Mouse (Mus musculus): Measurements from ENCODE around the gene Rnf224.

The Rnf224 gene

DNA sequence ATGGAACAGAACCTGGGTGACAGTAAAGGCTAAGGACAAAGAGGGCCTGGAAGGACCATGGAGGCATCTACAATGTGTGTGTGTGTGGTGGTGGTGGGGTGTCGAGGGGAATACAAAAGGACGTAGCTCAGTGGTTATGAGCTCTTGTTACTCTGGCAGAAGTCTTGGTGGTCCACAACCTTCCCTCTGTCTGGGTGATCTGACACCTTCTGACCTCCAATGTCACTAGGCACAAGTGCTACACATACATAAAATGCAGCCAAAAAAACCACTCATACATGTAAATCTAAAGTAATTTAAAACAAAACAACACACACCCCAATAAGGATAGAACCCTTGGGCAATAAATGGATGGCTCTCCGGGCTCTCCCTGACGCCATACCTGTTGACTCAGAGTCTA is 9.2 kb downstream of the Rnf224 start:
- DNase-seq (ENCODE audit: low spot score in 2 of 2), result no peak

DNA sequence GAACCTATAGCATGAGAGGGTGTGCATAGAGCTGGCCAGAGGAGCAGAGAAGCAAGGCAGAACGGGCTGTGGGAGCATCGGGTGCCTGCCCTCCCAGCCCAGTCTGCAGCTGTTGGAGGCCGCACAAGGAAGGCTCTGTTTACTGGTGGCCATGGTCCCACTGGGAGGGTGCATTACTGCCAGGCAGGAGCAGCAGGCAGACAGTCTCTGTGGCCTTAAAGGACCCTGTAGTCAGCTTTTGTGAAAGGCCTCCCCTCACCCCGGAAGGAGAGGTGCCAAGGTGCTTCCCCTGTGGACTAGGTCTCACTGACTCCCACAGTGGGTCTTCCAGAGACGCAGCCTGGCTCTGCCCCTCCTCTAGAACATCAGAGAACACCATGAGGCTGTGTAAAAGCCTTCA is 9.7 kb downstream of the Rnf224 start:
- peak; percentile 40 to 52 for DNase-seq (ENCODE audit: low spot score in 2 of 2)

DNA sequence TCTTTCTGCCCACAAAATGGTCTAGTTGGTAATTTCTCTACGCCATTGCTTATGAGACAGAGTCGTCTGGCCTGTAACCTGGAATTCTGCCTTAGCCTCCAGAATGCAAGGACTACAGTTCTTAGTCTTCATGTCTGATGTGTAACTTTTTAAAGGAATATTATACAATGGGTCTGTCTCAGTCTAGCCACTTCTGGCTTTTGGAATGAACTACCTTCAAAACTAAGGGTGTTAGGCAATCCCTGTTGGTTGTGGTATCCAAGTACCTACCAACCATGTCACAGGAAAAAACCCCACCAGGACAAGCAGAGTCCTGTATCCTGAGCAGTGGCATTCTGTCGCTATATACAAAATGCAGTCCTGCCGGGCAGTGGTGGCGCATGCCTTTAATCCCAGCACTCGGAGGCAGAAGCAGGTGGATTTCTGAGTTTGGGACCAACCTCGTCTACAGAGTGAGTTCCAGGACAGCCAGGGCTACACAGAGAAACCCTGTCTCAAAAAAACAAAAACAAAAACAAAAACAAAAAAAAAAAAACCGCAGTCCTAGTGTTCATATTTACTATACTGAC is 10.7 kb downstream of the Rnf224 start:
- no peak for DNase-seq (ENCODE audit: low spot score in 2 of 2)

DNA sequence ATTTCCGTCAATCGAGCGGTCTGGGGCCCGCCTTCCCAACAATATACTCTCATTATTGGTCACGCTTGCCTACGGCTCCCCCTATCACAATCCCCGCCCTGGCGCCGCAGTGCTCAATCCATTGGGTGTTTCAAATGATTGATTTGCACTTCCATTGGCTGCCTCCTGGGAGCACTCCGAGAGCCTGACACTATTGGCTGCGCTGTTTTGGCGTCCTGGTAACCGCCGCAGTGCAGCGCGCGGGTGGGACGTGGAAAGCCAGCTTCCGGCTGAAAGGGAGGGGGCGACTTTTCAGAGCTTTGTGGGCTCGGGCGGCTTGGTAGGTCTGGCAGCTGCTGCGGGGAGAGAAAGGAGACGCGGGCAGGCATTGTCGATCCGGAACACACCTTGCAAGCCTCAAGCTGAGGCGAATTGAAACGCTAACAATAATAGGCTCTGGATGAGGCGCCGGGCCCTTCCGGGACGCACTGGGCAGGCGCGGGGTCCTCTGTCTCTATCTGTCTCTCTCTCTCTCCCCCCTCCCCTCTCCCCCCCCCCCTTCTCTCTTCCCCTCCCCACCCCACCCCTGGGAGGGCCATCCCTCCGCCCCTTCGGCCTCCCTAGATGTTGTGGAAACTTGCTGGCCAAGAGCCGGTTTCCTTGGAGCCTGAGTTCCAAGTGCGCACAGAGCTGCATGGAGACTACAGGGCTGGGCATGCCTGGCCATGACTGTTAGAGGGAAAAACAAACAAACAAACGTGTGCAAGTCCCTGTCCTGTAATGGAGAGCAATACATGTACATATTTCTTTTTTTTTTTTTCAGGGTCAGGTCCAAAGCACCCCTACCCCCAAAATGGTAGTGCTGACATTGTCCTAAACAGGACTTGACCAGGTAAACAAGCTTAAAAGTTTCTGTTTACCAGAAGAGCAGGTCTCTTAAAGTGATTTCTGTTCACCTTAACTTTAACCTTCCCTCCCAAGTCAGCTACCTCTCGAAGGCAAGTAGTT is 11.5 kb downstream of the Rnf224 start:
- DNase-seq (ENCODE audit: low spot score in 2 of 2), result peak; percentile 99 to 100

DNA sequence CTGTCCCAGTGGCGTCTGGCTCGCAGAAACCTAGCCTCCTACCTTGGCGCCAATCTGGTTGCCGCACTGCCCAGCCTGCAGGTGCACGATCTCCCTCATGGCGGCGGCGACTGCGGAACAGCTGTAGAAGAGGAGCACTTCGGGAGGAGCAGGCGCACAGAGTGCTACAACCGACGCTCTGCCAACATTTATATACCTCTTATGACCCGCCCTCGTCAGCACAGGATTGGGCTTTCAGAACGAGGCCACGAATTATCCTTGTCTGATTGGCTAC is 12.2 kb downstream of the Rnf224 start, which contains the start of gene Tubb4b:
TSS of gene Tubb4b (minus strand) at position 211 of the 274 bp plus-strand sequence.
- DNase-seq (ENCODE audit: low spot score in 2 of 2), result no peak

DNA sequence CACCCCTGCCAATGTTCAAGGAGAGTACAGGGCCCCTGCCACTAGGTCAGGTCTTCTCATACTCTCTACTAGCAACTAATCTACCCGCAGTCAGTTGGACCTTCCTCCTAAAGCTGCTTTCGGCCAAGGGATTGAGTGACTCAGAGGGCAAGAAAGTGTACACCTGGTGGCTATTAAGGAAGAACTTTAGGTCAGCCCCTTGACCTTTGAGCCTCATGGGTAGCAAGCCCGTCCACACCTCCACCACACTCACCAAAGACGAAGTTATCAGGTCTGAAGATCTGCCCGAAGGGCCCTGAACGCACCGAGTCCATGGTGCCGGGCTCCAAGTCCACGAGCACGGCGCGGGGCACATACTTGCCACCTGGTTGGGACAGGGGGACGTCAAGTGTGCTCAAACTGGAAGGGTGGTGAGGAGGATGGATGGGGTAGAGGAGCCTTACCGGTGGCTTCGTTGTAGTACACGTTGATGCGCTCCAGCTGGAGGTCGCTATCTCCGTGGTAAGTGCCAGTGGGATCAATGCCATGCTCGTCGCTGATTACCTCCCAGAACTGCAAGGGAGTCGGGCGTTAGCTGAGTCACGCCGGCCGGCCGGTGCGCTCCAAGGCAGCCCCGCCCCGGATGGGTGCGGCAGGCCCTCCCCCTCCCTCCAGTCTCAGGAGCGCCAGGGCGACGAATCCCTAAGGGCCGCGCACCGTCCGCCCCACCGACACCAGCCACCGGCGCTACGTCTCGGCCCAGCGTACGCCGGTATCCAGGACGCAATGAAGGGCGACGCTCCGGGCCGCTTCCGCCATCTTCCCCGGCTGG is 12.7 kb downstream of the Rnf224 start:
- DNase-seq (ENCODE audit: low spot score in 2 of 2), result peak in 1 of 2 experiments; percentile 47

DNA sequence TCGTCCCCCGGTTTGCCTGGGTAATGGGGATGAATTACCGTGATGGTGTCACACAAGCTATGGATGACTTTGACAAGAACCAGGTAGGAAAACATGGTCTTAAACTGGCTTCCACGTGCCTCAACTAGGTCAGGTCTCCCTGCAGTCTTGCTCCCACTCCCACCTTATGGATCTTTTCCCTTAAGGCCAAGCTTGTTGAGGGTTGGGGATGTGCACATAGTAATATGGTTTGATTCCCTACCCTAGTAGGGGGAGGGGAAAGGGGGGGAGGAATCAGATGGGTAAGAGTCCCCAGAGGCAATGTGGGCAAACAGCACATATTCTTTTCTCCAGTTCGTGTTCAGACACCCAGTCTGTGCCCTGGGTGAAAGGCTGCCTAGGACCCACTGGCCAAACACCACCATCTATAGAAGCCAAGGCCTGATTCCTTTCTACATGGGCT is 15.2 kb downstream of the Rnf224 start:
- DNase-seq (ENCODE audit: low spot score in 2 of 2), result no peak

DNA sequence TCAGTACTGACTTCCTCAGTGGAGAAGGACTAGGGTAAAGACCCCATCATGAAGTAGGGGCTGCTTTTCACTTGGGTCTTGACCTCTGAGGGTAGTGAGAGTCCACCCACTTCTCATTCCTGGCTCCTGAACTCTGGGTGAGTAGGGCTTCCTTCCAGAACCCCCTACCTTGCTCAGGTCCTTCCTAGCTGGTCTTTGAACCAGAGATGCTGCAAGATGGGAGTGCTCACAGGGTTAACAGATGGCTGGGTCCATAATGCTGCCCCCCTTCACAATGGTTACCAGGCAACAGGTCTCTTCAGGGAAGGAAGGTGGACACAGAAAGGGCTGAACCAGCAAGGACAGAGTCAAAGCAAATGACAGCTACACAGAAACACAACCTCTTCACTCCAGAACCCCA is 18.1 kb downstream of the Rnf224 start, which contains the start of gene Fam166a:
TSS of gene Fam166a (plus strand) at position 301 of the 400 bp plus-strand sequence.
- DNase-seq (ENCODE audit: low spot score in 2 of 2), result no peak

DNA sequence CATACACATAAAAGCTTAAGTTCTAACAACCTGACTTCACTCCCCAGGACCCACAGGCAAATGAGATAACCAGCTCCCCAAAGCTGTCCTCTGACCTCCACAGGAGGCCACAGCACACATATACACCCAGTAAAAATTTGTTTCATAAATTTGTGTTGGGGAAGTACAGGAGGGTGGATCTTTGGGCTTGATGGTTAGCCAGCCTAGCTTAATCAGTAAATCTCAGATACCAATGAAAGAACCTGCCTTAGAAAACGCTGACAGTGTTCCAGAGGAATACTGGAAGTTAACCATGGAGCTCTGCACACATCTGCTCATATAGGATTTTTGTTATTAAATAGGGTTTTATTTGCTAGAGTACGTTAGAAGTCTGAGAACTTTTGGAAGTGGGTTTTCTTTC is 18.9 kb downstream of the Rnf224 start:
- no peak for DNase-seq (ENCODE audit: low spot score in 2 of 2)

DNA sequence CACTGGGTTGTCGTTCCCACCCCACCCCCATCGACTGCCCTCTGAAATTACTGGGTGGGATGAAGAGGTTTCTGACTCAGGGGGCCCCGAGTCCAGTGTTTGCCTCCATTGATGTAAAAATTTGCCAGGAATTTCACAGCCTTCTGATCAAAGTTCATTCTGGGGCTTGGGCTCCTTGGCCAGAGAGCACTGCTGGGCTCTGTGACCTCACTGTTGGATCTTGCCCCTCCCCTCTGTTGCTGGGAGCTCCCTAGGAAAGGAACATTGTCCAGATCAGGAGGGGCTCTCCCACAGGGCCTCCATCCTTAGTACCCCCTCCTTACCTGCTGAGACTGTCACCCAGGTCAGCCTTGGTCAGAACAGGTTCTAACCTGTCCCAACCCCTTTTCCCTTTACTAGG is 22.1 kb downstream of the Rnf224 start, which contains the start of gene Stpg3:
TSS of gene Stpg3 (minus strand) at position 194 of the 400 bp plus-strand sequence.
- DNase-seq (ENCODE audit: low spot score in 2 of 2), result no peak

DNA sequence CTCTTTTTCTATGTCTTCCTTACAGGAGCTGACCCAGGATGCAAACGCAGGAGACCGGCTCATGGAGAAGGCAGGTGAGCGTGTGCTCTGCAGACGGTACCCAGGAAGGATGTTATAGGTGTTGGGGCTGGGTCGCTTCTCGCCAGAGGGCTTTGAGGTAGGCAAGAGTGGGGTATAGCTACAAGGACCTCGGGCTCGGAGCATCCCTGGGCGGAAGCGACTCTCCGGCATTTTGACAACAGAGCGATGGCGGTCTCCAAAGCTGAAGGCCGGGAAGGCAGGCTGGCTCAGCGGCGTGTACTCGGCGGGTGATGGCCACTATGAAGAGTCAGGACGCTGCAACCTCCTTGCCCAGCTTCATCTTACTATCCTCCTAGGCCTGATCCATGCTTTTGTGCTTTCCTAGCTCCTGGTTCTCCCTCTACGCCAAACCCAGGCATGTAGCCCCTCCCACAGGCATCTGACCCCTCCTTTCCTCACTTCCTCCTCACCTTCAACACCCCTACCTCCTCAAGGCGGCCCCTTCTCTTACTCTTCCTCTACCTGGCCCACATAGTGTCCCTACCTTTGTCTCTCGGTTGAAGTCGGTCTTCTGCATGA is 23.2 kb downstream of the Rnf224 start:
- no peak for DNase-seq (ENCODE audit: low spot score in 2 of 2)

DNA sequence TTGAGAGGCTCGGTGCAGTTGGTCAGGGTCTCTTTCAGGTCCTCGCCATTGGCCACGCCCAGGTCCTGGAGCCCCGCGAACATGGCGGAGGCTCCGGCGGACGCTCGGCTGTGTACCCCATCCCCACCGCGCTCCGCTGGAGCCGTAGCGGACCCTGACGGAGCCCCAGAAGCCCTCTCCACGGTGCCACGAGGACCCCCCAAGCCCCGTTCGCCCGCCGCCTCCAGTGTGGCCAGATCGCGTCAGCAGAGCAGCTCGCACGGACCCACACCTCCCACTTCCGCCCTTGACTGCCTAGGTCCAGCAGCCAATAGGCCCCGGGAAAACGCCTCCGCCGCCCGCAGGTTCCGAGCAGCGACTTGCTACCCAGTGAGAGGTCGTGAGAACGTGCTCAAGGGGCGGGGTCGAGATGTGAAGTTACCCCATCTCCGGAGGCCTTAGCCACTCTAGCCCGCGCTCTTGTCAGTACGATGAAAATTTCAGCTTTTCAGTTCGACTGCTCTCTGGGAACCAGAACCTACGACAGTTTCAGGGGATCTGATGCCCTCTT is 25.4 kb downstream of the Rnf224 start, which contains the start of gene Nelfb:
TSS of gene Nelfb (minus strand) at position 369 of the 550 bp plus-strand sequence.
- peak; percentile 70 to 78 for DNase-seq (ENCODE audit: low spot score in 2 of 2)

DNA sequence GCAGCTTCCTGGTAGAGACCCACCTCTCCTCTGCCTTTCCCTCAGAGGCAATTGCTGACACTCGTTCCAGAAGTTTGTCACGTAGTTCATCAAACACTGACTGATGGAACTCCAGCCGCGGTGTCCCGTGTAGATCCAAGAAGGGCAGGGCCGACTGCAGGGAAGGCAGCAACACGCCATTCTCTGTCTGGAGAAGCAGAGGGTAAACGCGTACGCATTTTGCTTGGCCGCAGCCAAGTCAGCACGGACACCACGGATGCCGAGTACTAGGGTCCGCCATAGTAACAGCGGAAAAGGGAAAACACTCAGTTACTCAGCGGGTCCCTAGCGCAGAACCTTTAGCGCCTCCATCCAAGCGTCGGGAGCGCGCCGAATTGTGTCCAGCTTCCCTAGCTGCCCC is 25.9 kb downstream of the Rnf224 start:
- DNase-seq (ENCODE audit: low spot score in 2 of 2), result no peak

DNA sequence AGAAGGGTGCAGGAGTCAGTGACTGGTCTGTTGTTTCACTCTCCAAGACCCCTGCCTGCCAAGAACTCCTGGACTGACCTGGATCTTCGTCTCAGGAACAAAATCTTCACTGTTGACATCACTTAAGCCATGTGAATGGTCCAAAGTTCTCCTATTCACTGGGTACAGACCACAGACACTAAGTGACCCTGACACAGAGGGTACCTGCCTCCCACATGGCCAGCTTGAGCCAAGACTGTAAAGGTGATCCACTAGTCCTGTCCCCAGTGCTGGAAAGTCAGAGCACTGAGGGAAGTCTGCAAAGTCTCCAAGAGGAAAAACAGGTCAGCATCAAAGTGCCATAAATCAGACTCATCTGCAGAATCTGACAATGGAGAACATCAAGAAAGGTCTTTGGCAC is 29.0 kb downstream of the Rnf224 start:
- no peak for DNase-seq (ENCODE audit: low spot score in 2 of 2)

DNA sequence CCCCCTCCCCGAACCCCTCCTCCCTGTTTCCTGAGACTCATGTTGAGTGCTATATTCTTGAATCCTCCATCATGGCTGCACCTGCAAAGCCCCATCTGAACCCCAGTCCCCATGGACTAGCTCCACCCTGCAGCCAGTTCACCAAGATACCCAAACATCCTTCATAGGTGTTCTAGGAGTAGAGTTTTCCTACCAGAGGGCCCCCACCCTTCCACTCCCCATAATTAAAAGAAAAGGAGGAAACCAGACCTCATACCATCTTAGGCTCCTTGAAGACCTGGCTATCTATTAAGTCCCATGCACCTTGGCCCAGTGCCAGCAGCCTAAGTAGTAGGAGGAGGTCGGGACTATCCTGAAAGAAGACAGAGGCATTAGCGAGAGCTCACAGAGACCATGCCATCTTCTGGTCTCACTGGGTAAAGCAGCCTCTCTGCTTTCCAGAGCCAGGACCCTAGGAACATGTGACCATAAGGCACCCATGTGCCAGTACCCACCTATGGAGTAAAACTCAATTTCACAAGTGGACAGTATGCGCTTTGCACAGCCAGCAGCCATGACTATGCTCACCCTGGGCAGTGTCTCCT is 32.9 kb downstream of the Rnf224 start:
- no peak for DNase-seq (ENCODE audit: low spot score in 2 of 2)

DNA sequence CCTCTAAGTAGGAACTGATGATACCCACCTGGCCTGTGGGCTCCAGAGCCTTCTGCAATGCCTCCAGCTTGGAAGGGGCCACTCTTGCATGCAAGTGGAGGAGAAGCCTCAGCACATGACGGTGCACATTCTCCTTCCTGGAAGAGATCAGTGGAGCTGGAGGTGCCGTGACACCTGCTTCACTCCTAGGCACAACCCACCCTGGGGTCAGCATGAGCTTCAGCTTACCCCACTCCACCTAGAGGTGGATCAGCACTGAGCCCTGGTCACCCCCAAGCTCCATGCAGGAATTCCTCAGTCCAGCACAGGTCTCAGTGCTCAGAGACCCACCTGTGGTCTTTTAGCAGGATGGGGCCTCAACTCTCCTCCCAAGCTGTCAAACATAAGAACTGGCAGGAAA is 36.0 kb downstream of the Rnf224 start:
- DNase-seq (ENCODE audit: low spot score in 2 of 2), result no peak

DNA sequence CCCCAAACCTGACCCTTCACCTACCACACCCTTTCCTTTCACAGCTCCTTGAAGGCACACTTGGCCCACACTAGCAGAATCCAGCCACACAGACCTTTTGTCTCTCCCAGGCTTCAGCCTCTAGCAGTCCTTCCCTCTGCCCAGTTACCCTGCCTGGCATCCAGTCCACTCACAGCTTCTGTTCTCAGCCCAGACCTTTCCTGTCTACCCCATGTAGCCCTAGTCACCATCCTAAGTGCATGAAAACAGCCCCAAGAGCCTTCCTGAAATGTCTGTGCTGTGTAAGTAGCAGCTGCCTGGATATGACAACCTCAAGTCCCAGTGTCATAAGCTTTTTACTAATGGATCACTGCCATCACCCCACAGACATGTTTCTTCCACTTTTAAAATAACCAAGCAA is 38.6 kb downstream of the Rnf224 start:
- no peak for DNase-seq (ENCODE audit: low spot score in 2 of 2)

DNA sequence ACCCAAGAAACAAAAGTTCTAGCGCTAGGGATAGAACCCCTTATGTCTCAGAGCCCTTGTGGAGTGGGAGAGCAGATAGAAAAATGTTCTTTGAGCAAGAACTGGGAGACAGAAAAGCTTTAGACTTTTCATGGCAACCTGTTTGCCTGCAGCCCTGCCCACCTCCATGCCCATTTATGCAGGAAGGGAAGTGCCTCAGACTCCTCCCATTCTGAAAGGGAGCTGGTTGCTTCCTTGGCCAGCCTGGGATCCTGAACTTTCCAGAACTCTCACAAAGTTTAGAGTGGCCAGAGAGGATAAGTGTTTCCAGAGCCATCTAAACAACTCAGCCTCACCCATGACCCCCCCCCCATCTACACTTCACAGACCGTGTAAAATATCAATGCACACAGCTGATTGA is 39.4 kb downstream of the Rnf224 start:
- no peak for DNase-seq (ENCODE audit: low spot score in 2 of 2)

DNA sequence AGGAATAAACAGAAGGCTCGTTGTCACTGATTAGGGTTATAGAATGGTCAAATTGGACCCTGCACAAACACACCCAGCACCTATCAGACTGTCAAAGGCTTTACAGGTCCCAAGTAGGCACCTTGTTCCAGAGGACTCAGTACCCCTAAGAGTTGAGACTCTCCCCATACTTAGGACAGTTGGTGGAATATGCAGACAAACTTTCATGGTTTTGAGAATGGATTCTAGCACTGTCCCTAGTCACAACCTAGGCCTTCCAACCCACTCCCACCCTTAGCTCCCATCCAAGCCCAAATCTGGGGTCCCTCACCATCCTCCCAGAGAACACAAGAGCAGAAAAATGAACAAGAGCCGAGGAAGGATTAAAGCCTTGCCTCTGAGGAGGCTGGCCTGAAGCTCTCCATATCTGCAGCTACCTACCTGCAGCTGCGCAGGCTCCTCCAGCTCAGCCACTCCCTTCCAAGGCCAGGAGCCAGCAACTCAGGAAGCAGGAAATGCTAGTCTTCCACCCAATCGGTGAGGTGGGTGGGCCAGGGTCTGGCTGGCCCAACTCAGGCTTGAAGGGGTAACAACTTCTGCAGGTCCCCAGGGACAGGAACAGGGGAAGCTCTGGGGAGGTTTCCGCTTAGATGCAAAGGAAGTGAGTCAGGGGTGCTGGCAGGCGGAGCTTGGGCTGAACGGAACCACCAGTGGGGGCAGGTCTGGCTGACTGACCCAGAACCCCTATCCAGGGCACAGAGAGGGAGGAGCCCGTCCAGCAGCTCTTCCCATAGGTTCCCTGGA is 40.2 kb downstream of the Rnf224 start, which contains the start of gene Tor4a:
TSS of gene Tor4a (minus strand) at position 715 of the 783 bp plus-strand sequence.
- no peak for DNase-seq (ENCODE audit: low spot score in 2 of 2)
